Mouse (Mus musculus) brown adipose tissue, adult 24 weeks (tissue): ENCODE measurements around the gene Tigd3. TPM values are rescaled to one million over a fixed set of nuclear protein-coding genes. Genes with fewer than 3 reads are reported as not detected.
A peak's percentile ranks its signal among the peaks of the same experiment; 100 is the strongest.

Experiments
- H3K27ac ChIP-seq: fragments of 200-500 bp; replicated peaks from 2 replicates; pipeline ENCODE4 v1.5.1; 2012; ENCODE audit warnings: low read depth, mild to moderate bottlenecking, low read length
- H3K4me1 ChIP-seq: fragments of 200-500 bp; 2 replicates; pipeline ENCODE4 v1.6.1; 2012; ENCODE audit warnings: low read length, mixed read lengths; ENCODE audit not compliant: control insufficient read depth, insufficient read depth, insufficient read length
- H3K4me3 ChIP-seq: fragments of 200-500 bp; 2 replicates; pipeline ENCODE4 v1.5.1; 2012; ENCODE audit warnings: low read depth, mild to moderate bottlenecking, low read length, moderate library complexity; ENCODE audit not compliant: insufficient read depth
- polyA plus RNA-seq: library from polyadenylated mRNA; stranded (reverse); fragments of >200 nt; gene quantifications from 2 replicates; pipeline ENCODE4 v1.2.4, GENCODE M21; 2012; ENCODE audit not compliant: missing spikeins, insufficient read depth, insufficient read length

The Tigd3 gene
- polyA plus RNA-seq, 1 experiment, result not detected

- peak overlapping the region; percentile 62 for H3K4me3 ChIP-seq
- H3K27ac ChIP-seq, result peak overlapping the region; percentile 100
- H3K4me1 ChIP-seq, result peaks cover 35% of the 10 kb centered on the region
Observed at GRCm38 (mm10) chr19:5848826-5849672, 44.9 kb downstream of the Tigd3 start.

DNA sequence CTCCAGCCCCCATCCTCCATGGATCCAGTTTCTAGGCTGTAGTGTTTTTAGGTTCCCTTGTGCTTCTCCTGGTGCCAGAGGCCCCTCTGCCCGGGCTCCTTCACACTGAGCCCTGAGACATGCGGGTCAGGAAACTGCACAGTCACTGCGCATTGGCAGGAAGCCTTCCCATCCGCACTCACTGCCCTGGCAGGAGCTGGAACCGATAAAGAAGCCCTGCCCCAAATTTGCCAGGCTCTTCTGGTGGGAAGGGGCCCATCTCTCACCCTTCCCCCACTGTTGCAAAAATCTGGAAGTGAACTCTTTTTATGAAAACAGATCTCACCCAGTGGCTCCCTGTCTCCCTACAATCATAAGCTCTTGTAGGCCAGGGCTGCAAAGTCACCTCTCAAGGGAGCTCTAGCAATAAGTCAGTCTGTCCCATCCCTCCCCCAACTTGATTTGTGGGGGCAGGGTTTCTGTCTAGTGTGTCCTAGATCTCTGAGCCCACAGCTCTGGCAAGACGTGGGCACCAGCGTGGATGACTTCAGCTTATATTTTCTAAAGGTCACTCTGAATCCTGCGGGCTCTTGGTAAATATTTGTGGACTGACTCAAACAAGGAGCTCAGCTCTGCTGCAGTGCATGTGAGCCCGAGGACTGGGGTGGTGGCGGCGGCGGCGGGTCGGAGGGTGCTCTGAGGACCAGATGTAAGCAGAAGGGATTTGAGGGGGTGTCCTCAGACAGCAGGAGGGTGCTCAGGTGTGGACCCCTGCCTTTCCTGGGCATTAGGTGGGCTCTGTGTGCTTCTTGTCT is 45.7 kb downstream of the Tigd3 start:
- Histone ChIP-seq H3K27ac (peak overlapping the region; percentile 100), H3K4me1 (peaks cover 35% of the 10 kb centered on the region), H3K4me3 (peak overlapping the region; percentile 62)

DNA sequence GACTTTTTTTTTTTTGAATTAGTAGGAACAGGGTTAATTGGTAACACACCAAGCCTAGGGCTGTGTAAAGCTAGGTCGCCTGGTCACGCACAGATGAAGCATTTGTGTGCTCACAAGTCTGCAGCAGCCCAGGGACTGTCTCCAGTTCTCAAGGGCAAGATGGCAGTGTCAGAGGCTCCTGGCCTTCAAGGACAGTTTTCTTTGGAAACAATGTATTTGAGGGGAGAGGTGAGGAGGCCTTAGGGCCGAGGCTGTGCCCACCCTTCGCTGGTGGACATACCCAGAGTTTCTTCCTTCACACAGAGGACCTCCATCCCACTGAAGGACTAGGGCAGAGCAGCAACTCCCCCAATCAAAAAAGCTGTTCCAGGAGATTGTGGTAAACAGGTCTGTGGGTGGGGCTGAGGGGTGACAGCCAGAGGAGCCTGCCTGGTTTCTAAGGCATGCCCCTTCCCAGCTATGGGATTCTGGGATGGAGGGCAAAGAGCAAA is 46.6 kb downstream of the Tigd3 start:
- Histone ChIP-seq H3K4me3 (peak overlapping the region; percentile 62), H3K4me1 (peaks cover 34% of the 10 kb centered on the region), H3K27ac (peak overlapping the region; percentile 100)

DNA sequence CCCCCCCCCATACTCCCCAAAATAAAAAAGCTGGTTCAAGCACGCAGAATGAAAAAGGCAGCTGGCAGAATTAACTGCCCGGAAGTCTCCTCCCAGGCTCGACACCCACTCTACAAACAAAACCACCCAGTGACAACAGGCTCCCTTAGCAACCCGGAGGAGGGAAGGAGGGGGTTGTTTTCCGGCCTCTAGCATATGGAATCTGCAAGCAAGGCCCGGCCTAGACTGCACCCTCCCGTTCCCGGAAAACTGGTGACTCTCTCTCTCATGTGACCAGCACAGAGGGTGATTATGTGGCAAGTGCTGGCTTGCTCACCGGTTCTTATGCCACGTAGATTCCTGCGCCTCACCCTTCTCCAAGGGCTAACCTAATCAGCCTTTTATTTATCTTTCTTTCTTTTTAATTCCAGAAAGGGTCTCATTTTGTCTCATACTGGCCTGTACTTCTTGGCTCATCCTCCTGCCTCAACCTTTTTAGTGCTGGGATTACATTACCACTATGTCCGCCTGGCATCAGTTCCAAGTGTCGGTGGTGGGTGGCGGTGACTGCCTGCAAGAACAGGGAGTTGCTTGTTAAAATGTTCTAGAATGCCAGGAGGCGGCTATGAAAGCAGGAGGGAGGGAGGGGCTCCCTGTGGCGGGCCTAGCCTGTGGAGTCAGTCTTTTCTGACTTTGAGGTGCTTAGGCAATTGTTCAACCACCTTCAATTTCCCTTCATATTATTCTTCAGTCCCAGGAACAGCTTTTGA is 47.2 kb downstream of the Tigd3 start:
- H3K4me1 ChIP-seq, result peaks cover 28% of the 10 kb centered on the region
- peak overlapping the region; percentile 100 for H3K27ac ChIP-seq
- H3K4me3 ChIP-seq, result peak overlapping the region; percentile 62

DNA sequence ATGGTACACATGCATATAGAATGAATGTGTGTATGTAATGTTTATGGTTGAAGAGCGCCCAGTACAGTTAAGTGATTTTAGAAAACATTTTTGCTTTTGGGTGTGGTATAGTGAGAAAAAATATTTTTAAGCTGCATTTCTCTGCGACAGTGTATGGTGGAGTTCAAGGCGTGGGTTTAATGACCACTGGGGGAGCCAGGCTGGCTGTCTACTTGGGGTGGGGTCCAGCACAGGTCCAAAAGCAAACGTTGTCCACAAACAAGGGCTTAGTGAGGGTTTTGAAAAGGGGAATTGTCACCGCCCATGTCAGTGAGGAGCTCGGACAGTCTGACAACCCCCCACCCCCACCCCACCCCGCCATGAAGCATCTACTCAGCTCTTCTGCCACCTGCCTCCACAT is 47.8 kb downstream of the Tigd3 start:
- Histone ChIP-seq H3K27ac (peak overlapping the region; percentile 100), H3K4me3 (peak overlapping the region; percentile 60), H3K4me1 (peaks cover 23% of the 10 kb centered on the region)

DNA sequence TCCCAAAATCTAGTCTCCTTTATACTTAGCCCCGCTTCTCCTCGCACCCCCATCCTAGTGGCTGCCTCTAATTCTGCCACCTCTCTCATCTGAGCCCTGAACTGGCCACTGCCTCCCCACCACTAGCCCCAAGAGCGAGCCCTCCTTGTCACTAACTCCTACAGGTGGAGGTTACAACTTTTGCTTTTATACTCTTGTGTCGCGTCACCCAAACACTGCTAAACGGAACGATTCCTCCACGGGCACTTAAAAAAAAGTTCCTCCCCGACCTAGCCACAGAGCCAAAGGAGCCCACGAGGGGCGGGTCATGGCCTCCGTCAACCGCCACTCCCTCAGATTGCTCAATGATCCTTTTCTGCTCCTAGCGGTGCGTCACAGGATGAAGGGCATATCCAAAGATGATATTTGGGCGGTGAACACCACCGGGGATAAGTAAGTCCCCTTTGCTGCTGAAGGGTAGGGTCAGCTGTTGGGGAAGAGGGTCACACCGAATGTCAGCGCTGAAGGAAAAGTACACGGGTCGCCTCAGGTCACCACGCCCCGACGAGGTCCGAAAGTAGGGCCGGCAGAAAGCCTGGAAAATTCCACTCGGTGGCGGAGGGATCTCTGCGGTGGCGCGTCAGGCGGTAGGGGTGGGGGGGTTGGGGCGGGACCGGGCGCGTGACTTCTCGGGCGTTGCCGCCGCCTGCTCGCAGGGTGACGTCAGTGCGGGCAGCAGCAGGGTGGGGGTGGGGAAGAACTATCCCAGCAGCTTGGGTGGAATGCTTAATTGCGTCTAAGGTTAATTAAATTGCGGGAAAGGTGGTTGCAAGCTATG is 48.4 kb downstream of the Tigd3 start:
- peak overlapping the region; percentile 100 for H3K27ac ChIP-seq
- H3K4me3 ChIP-seq, result peak overlapping the region; percentile 67
- H3K4me1 ChIP-seq, result peaks cover 23% of the 10 kb centered on the region

DNA sequence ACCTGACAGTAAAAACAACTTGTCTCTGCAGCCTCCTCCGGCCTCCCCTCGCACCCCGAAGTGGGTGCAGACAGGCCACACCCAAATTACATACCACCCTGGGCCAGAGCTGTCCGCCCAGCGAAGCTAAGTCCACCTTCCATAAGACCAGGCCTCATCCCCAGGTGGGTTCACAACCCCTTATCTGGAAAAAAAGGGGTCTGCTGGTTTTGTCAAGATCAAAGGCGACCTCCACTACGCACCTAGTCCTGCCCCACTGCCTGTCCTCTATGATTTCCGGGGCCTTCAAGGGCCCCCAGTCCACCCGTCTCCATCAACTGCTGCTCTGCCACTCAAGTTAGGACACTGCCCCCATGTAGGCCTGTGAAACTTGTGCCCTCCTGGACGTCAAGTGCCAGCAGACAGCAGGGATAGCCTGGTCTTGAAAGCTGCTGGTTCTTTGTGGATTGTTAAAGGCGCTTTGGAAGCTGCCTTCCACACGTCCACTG is 49.1 kb downstream of the Tigd3 start:
- H3K27ac ChIP-seq, result peak overlapping the region; percentile 100
- peaks cover 21% of the 10 kb centered on the region for H3K4me1 ChIP-seq
- peak overlapping the region; percentile 67 for H3K4me3 ChIP-seq

DNA sequence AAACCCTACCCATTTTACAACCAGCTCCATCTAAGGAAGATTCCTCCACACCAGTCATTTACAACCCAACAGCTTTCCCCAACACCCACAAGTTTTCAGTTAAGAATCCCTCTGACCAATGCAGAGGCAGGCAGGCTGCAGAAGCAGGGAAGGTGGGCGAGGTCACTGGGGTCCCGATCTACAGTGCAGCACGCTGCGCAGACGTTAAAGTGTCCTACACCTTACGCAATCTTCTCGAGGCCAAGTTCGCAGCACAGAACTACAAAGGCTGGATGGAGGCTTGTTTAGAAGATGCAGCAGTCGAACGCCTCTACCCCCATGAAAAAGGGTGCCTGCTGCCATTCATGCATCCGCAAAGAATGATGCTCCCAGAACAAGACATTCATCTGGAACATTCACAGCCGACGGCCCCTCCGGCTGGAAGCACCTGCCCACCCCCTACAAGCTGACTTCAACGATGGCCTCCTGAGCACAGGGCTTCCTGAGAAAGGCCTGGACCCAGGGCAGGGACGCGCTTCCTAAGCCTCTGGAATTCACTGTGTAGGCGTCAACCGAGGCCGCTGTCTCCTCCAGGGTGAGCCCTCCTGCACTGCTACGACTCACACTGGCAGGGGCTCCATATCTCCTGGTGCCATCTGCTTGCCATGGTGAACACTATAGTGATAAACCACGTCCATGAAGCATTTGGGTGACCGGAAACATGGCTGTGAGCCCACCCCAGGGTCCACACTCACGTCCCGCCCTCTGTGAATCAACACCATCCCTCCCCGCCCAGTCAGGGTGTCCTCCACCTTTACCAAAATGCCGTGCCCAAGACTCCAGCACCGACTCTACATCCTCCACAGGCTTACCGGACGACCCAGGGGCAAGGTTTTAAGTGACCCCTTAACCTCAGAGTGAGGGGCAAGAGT is 49.9 kb downstream of the Tigd3 start:
- Histone ChIP-seq H3K4me3 (peak overlapping the region; percentile 67), H3K4me1 (peaks cover 13% of the 10 kb centered on the region), H3K27ac (peak overlapping the region; percentile 100)

GRCm38 (mm10) chr19:5842785-5843730 is 50.9 kb downstream of the Tigd3 start:
- peaks cover 14% of the 10 kb centered on the region for H3K4me1 ChIP-seq
- H3K4me3 ChIP-seq, result peak overlapping the region; percentile 67
- peak overlapping the region; percentile 100 for H3K27ac ChIP-seq

GRCm38 (mm10) chr19:5841999-5842784 is 51.8 kb downstream of the Tigd3 start:
- Histone ChIP-seq H3K4me1 (peaks cover 8% of the 10 kb centered on the region), H3K27ac (peak overlapping the region; percentile 100)

DNA sequence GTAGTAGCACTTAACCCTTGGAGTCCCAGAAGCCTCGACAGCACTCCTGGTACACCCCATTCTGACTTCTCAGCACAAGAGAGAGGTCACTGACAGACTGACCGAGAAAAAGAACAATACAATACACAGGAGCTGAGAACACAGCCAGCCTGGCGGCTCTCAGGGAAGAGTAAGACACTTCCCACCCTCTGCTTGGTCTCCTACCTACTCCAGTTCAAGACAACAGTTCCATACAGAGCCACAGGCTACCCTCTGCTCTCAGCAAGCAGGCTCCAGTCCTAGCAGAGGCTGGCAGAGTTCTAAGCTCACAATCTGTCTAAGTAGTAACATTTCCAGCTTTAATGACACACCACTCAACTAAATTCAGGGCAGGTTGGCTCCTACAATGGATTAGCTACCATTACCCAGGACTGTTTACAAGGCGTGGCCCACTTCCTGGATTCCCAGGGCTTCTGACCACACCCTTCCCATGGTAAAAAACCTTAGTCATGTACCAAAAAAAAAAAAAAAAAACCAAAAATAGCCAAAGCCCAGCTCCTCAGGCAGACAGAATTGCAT is 52.5 kb downstream of the Tigd3 start:
- Histone ChIP-seq H3K4me3 (peak overlapping the region; percentile 67), H3K27ac (peak overlapping the region; percentile 100), H3K4me1 (peaks cover 7% of the 10 kb centered on the region; the same call in 1 of the 2 replicates)

More at GRCm38 (mm10) chr19:5841999-5842784, 51.8 kb downstream of the Tigd3 start:
- H3K4me3 ChIP-seq, result peak overlapping the region; percentile 67
